Mouse (Mus musculus) lung, postnatal 4 days (tissue): ENCODE results near the gene Scml2.
"Not testable (repeated sequence)": the region's sequence is repeated elsewhere in the genome, so short reads cannot be mapped to it uniquely, and the experiment has no call there.

Source experiments
- DNase-seq, 2 experiments: peaks; one replicate each; pipeline ENCODE4 v3.0.0; 2021

Gene Scml2

GRCm38 (mm10) chrX:161116893-161117292 is at the start of gene Scml2:
Gene Scml2 (plus strand): TSS chrX:161117193.
- DNase-seq = not testable (repeated sequence)

GRCm38 (mm10) chrX:161075576-161075975 is 41.4 kb upstream of the Scml2 start:
- DNase-seq = not testable (repeated sequence)

GRCm38 (mm10) chrX:161162314-161163068 is 45.5 kb downstream of the Scml2 start:
- DNase-seq = peak; percentile 51 to 63

GRCm38 (mm10) chrX:161163069-161163416 is 46.0 kb downstream of the Scml2 start:
- no peak for DNase-seq

GRCm38 (mm10) chrX:161287156-161287555 is 170.2 kb downstream of the Scml2 start, which contains the start of gene Gm15262:
Gene Gm15262 (plus strand): TSS chrX:161287456.
- not testable (repeated sequence) for DNase-seq
